Mouse (Mus musculus) embryonic stem cell, embryonic (primary cell): Measurements from ENCODE around the gene Tuba3b.

ENCODE experiments used
- CTCF ChIA-PET, 4 experiments: fragments of 300-600 bp in 2 of 4; fragments of 350-600 bp in 2 of 4; sonication (Branson Sonifier 250); formaldehyde crosslinking; loops; one replicate each; lab custom pipeline; 2022; ENCODE audit warnings: inconsistent platforms in 2 of 4; lab: Charles Lee
- POLR2A ChIA-PET, 4 experiments: fragments of 300-600 bp in 2 of 4; fragments of 350-600 bp in 2 of 4; sonication (Branson Sonifier 250); formaldehyde crosslinking; loops; one replicate each; lab custom pipeline; 2022; ENCODE audit warnings: antibody characterized with exemption in 4 of 4, inconsistent platforms in 1 of 4; lab: Charles Lee

The Tuba3b gene

DNA sequence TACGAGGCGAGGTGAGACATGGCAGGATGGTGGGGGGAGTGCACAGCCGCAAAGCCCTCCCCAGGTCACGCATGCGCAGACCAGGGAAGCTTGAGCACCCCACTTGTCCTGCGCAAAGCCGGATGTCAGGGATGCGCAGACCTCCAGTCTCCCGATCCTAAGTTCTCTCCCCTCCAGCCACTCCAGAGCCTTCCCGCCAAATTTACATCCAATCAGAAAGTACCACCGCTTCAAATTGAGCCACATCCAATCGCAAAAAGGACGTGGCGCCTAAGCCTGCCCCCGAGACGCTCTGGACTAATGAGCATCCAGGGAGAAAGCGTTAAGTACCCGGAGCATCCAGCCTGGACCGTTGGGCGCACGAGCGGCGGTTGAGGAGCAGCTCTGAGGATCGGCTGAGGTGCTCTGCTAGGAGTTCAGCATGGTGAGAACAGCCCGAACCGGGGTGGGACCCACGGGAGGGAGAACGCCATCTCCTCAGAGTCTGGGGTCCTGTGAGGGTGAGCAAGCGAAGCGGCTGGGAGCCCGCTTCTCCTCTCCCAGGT is at the start of gene Tuba3b:
TSS of gene Tuba3b (plus strand) at position 92 of the 545 bp plus-strand sequence.
- POLR2A ChIA-PET, result interaction anchor here in 2 of 4 experiments (0.9 to 1.0 kb wide), 2 partner anchors 11 to 34 kb away, joined by 3 read pairs; no protein-coding TSS in a partner anchor
- CTCF ChIA-PET, result interaction anchor here in 1 of 4 experiments (1.8 kb wide), 1 partner anchor 199 kb away, joined by 5 read pairs; no protein-coding TSS in a partner anchor

DNA sequence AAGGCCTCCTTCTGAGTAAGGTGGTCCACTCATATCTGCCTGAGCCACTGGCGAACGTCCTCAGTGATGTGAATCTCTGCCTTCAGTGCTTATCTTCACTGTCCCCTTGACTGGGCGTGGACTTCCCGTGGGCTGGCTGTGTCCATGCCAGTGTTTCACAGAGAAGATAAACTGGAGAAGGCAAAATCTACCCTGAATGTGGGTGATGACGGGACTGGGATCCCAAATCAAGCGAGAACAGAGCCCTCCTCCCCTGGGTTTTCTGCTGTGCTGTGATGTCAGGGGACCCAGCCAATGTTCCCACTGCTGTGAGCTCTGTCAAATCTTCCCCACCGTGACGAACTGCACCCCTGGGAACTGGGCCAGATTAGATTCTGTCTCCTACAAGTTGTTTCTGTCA is 48.3 kb upstream of the Tuba3b start:
- ChIA-PET POLR2A (no interaction called here), CTCF (no interaction called here)

- POLR2A ChIA-PET, result no interaction called here
- CTCF ChIA-PET, result no interaction called here
Measured at GRCm38 (mm10) chr6:145567832-145568231, 47.7 kb upstream of the Tuba3b start.

GRCm38 (mm10) chr6:145568701-145569100 is 46.9 kb upstream of the Tuba3b start:
- CTCF ChIA-PET, result no interaction called here
- POLR2A ChIA-PET, result no interaction called here

DNA sequence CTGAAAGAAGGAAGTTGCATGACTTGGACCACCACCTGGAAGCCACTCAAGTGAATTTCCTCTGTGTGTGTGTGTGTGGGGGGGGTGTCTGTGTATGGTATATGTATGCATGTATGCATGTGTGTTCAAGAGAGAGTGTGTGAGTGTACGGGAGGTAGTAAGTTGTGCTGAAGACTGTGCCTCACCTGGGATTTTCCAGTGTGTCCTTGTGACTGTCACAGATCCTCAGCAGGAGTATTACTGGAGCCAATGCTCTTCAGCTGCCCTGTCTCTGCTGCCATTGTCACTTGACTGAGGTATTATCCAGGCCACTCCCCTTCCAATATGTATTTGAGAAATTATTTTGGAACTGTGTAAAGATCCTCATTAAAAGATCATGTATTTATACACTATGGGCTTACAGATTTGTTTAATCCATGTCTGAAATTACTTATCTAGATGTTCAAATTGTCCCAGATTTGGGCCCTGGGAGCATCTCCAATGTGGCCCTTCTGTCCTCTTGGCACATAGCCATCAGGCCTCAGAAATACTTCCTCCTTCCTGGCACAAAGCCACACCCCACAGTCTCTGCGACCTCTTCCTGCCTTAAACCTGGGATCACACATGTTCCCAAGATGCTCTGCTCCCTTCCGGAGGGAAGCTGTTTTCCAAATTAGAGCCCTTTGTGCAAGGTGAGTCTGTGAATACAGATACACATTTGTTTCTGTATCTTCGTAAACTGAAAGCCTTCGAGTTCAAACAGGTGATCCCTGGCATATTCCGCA is 42.1 kb upstream of the Tuba3b start:
- POLR2A ChIA-PET, result no interaction called here
- CTCF ChIA-PET, result interaction anchor here in 1 of 4 experiments (0.6 kb wide), 1 partner anchor 684 kb away, joined by 3 read pairs; no protein-coding TSS in a partner anchor

DNA sequence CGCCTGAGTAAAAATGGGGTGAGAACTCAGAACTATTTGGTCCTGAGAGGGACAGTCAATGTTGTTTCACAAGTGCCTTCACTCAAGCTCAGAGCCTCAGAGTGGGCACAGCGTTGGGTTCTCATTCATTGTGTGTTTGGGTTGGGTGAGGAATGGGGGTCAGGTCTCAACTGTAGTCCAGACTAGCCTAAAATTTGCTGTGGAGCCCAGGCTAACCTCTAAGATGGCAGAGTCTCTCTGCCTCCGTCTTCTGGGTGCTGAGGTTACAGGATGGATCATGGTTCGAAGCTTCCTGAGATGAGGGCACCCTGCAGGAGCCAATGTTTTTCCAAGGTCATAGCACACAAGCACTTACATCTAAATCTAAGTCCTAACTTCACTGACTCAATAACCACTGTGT is 38.8 kb upstream of the Tuba3b start:
- POLR2A ChIA-PET, result no interaction called here
- CTCF ChIA-PET, result no interaction called here

- ChIA-PET CTCF (no interaction called here), POLR2A (no interaction called here)
Measured at GRCm38 (mm10) chr6:145578457-145579185, 36.9 kb upstream of the Tuba3b start.

- ChIA-PET CTCF (no interaction called here), POLR2A (no interaction called here)
Measured at GRCm38 (mm10) chr6:145579761-145580160, 35.8 kb upstream of the Tuba3b start.

- ChIA-PET POLR2A (no interaction called here), CTCF (interaction anchor here in 1 of 4 experiments (0.6 kb wide), 1 partner anchor 124 kb away, joined by 3 read pairs; no protein-coding TSS in a partner anchor)
Measured at GRCm38 (mm10) chr6:145581366-145582170, 34.0 kb upstream of the Tuba3b start.

GRCm38 (mm10) chr6:145585052-145585973 is 30.2 kb upstream of the Tuba3b start:
- ChIA-PET POLR2A (interaction anchor here in 1 of 4 experiments (0.8 kb wide), 1 partner anchor 26 kb away, joined by 3 read pairs; no protein-coding TSS in a partner anchor), CTCF (interaction anchor here in 1 of 4 experiments (1.1 kb wide), 1 partner anchor 168 kb away, joined by 3 read pairs; no protein-coding TSS in a partner anchor)

- CTCF ChIA-PET, result no interaction called here
- POLR2A ChIA-PET, result no interaction called here
Measured at GRCm38 (mm10) chr6:145590501-145591293, 24.9 kb upstream of the Tuba3b start.

DNA sequence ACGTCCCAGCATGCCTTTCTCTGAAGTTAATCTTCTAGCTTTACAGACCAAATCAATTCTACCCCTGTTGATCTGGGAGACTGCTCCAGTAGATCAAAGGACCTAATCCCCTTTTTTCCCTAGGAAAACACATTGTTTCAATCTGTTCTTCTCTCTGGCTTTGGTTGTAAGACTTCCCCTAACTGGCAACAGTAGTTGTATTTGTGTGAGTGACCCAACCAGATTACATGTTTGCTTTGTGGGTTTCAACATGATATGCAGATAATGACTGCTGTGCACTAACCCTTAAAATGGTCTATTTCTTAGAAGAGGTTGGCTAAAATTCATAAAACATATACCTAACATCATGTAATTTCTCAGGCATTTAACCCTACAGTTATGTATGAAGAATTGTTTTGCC is 24.0 kb upstream of the Tuba3b start:
- CTCF ChIA-PET, result no interaction called here
- POLR2A ChIA-PET, result no interaction called here

- CTCF ChIA-PET, result no interaction called here
- POLR2A ChIA-PET, result no interaction called here
Measured at GRCm38 (mm10) chr6:145592036-145592435, 23.5 kb upstream of the Tuba3b start.

DNA sequence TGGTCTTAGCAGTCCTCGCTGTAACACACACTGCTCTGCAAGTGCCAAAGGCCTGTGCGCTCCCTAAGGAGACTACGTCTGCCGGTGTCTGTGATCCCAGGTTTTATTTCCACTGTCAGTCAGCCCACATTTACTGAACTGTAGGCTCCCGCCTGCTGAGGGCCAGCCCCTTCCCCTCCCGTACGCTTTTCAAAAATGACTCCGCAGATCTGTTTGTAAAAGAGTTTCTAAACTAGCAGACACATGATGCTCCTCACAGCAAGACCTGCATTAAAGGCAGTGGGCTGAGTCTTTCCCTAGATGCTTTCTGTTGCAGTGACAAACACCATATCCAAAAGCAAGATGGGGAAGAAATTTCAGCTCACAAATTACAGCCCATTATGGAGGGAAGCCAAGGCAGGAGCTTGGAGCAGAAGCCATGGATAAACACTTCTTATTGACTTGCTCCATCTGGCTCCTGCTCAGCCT is 23.0 kb upstream of the Tuba3b start:
- ChIA-PET CTCF (interaction anchor here in 1 of 4 experiments (0.6 kb wide), 1 partner anchor 157 kb away, joined by 3 read pairs; no protein-coding TSS in a partner anchor), POLR2A (no interaction called here)

- POLR2A ChIA-PET, result no interaction called here
- CTCF ChIA-PET, result no interaction called here
Measured at GRCm38 (mm10) chr6:145593991-145594390, 21.6 kb upstream of the Tuba3b start.

DNA sequence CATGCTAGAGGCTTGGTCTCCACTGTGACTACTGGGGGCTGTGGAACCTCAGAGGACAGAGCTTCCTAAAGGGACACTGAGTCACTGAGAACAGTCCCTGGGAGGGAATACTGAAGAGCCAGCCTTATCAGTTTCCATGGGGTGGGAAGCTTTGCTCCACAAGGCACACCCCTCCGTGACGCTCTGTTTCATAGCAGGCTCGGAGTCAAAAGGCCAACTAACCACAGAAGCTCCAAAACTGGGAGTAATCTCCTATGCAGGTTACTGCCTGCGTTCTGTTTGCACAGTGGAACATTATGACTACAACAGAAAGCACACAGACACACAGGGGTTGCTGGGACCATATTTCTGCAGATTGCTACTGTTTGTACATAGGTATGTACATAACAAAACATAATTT is 19.7 kb upstream of the Tuba3b start:
- ChIA-PET POLR2A (interaction anchor here in 1 of 4 experiments (0.9 kb wide), 1 partner anchor 373 kb away, joined by 3 read pairs; no protein-coding TSS in a partner anchor), CTCF (interaction anchor here in 1 of 4 experiments (0.6 kb wide), 1 partner anchor 235 kb away, joined by 3 read pairs; no protein-coding TSS in a partner anchor)
